8 mouse cellular contexts compared by ENCODE assay signal in genomic region chr15:103176874-103177421, GRCm38 (mm10). TPM values are rescaled to one million over a fixed set of nuclear protein-coding genes. Genes with fewer than 3 reads are reported as not detected.
DNase-seq lines count a peak whose midpoint lies in the region; ATAC-seq and TF ChIP-seq lines count a peak whose summit lies in the region.

No protein-coding gene starts in this region.

- H3K27ac ChIP-seq in CH12.LX (ENCODE audit: insufficient read depth, low read depth), result no peak overlapping the region
- H3K27ac ChIP-seq in forebrain, embryonic 15.5 days (replicated peaks), result no peak overlapping the region
- H3K27ac ChIP-seq in liver, embryonic 16.5 days (ENCODE audit: low read length), result no peak overlapping the region
- no peak overlapping the region for H3K27ac ChIP-seq in neural tube, embryonic 12.5 days
- H3K27ac ChIP-seq in stomach, embryonic 16.5 days (ENCODE audit: low read length), result no peak overlapping the region

- H3K4me1 ChIP-seq in CH12.LX (ENCODE audit: control insufficient read depth in 1 of 2, insufficient read depth in 2 of 2), result peaks cover 7 to 37% of the 10 kb centered on the region in 2 experiments
- peaks cover 8% of the 10 kb centered on the region for H3K4me1 ChIP-seq in forebrain, embryonic 15.5 days
- H3K4me1 ChIP-seq in liver, embryonic 16.5 days (ENCODE audit: control insufficient read depth, low read depth, low read length), result peaks cover 4% of the 10 kb centered on the region; the same call in 1 of the 2 replicates
- H3K4me1 ChIP-seq in neural tube, embryonic 12.5 days, result peaks cover 35% of the 10 kb centered on the region
- H3K4me1 ChIP-seq in stomach, embryonic 16.5 days (ENCODE audit: control insufficient read depth, insufficient read depth, low read length), result peaks cover 12% of the 10 kb centered on the region

- dilution Hi-C loops in CH12.LX (cut with MboI; ENCODE audit: extremely low pct_ligation_motif_present, extremely low pct_unique_long_range_greater_than_20kb, low sequenced_read_pairs), result loop anchor here (10.0 kb wide), 1 partner anchor 182 kb away; the partner anchor contains the start of genes Hoxc6 and Hoxc8

- no peak for TF ChIP-seq POLR2A in CH12.LX (IDR thresholded peaks at IDR 0.05; ENCODE audit: low read depth, low read length)

- no peak overlapping the region for H3K9ac ChIP-seq in CH12.LX (ENCODE audit: insufficient read depth, low read depth)
- no peak overlapping the region for H3K9ac ChIP-seq in forebrain, embryonic 15.5 days (replicated peaks)
- no peak overlapping the region for H3K9ac ChIP-seq in liver, embryonic 16.5 days (ENCODE audit: low read depth, low read length)
- no peak overlapping the region for H3K9ac ChIP-seq in neural tube, embryonic 12.5 days
- 0 out of 2 replicates have a peak overlapping the region, but pooled peaks have one; percentile 40 for H3K9ac ChIP-seq in stomach, embryonic 16.5 days (ENCODE audit: low read length)

- in situ Hi-C loops in CH12.LX (cut with MboI; ENCODE audit: low pct_ligation_motif_present, low pct_unique_long_range_greater_than_20kb, low sequenced_read_pairs), result loop anchor here (10.0 kb wide), 1 partner anchor 162 kb away; the partner anchor contains the start of gene Hoxc4

- 1% methylated on average over 18 of the region's 18 CpGs for WGBS in forebrain, embryonic 15.5 days
- 2% methylated on average over 18 of the region's 18 CpGs for WGBS in large intestine, adult 2 months
- 1% methylated on average over 18 of the region's 18 CpGs for WGBS in liver, embryonic 16.5 days (ENCODE audit: insufficient replicate concordance)
- WGBS in neural tube, embryonic 12.5 days, result 1% methylated on average over 18 of the region's 18 CpGs
- under 1% methylated on average over 18 of the region's 18 CpGs for WGBS in stomach, embryonic 16.5 days

- H3K79me2 ChIP-seq in CH12.LX (replicated peaks; ENCODE audit: control insufficient read depth, extremely low read depth, insufficient read depth, poor library complexity, severe bottlenecking), result no peaks in the 10 kb centered on the region

- H3K36me3 ChIP-seq in CH12.LX (replicated peaks in 1 of 2; ENCODE audit: control insufficient read depth in 1 of 2, insufficient read depth in 1 of 2, low read length in 1 of 2), result no peaks in the 10 kb centered on the region
- H3K36me3 ChIP-seq in forebrain, embryonic 15.5 days, result no peaks in the 10 kb centered on the region
- no peaks in the 10 kb centered on the region for H3K36me3 ChIP-seq in liver, embryonic 16.5 days (ENCODE audit: control insufficient read depth, insufficient read depth)
- H3K36me3 ChIP-seq in neural tube, embryonic 12.5 days, result no peaks in the 10 kb centered on the region
- no peaks in the 10 kb centered on the region for H3K36me3 ChIP-seq in stomach, embryonic 16.5 days (ENCODE audit: control insufficient read depth, insufficient read depth, low read length)

- DNase-seq in CH12.LX (ENCODE audit: extremely low read depth), result peak; percentile 87
- peak; percentile 90 to 94 for DNase-seq in heart, postnatal 14 days
- peak; percentile 59 for DNase-seq in large intestine, adult 2 months (ENCODE audit: low read depth, low spot score)

- peak; percentile 52 to 96 for TF ChIP-seq CTCF in CH12.LX (conservative IDR thresholded peaks at IDR 0.05 in 1 of 2, IDR thresholded peaks at IDR 0.05 in 1 of 2; ENCODE audit: low read depth in 2 of 2, low read length in 2 of 2)

- H3K4me3 ChIP-seq in CH12.LX (replicated peaks in 1 of 3; ENCODE audit: low read depth in 2 of 3, low read length in 2 of 3, poor library complexity in 1 of 3), result no peak overlapping the region
- no peak overlapping the region for H3K4me3 ChIP-seq in forebrain, embryonic 15.5 days
- H3K4me3 ChIP-seq in liver, embryonic 16.5 days (ENCODE audit: low read depth, low read length), result no peak overlapping the region
- H3K4me3 ChIP-seq in neural tube, embryonic 12.5 days, result no peak overlapping the region
- H3K4me3 ChIP-seq in stomach, embryonic 16.5 days (replicated peaks; ENCODE audit: low read length), result no peak overlapping the region

- no peak overlapping the region for H3K4me2 ChIP-seq in CH12.LX (ENCODE audit: insufficient read depth, low read depth, poor library complexity, severe bottlenecking)
- no peak overlapping the region for H3K4me2 ChIP-seq in forebrain, embryonic 15.5 days (replicated peaks)
- no peak overlapping the region for H3K4me2 ChIP-seq in liver, embryonic 16.5 days (ENCODE audit: low read depth, low read length)
- H3K4me2 ChIP-seq in neural tube, embryonic 12.5 days (replicated peaks), result peak overlapping the region; percentile 43
- H3K4me2 ChIP-seq in stomach, embryonic 16.5 days (ENCODE audit: low read depth, low read length), result peak overlapping the region; percentile 25

- intact Hi-C loops in heart, postnatal 14 days (cut with DNase I), result loop anchor here (5.0 kb wide), 1 partner anchor 420 kb away; no protein-coding TSS in a partner anchor

- peak; percentile 76 for ATAC-seq in cerebellum, adult (ENCODE audit: insufficient number of reproducible peaks, low FRiP score, low TSS enrichment)
- peak; percentile 79 for ATAC-seq in forebrain, embryonic 15.5 days (replicated peaks)
- peak; percentile 54; the same call in 1 of the 2 replicates for ATAC-seq in liver, embryonic 16.5 days (ENCODE audit: low read depth)
- peak; percentile 57 for ATAC-seq in neural tube, embryonic 12.5 days (ENCODE audit: low FRiP score, low read depth)
- peak; percentile 72; the same call in 1 of the 2 replicates for ATAC-seq in stomach, embryonic 16.5 days (ENCODE audit: insufficient read depth, low FRiP score)

- TF ChIP-seq RAD21 in CH12.LX (IDR thresholded peaks at IDR 0.05; ENCODE audit: low read depth, low read length), result peak; percentile 95

- TF ChIP-seq EP300 in CH12.LX (IDR thresholded peaks at IDR 0.05; ENCODE audit: low read length), result no peak

- H3K9me3 ChIP-seq in CH12.LX (replicated peaks; ENCODE audit: low read length), result no peaks in the 10 kb centered on the region
- no peaks in the 10 kb centered on the region for H3K9me3 ChIP-seq in forebrain, embryonic 15.5 days
- H3K9me3 ChIP-seq in liver, embryonic 16.5 days (replicated peaks; ENCODE audit: control insufficient read depth, low read length), result no peaks in the 10 kb centered on the region
- no peaks in the 10 kb centered on the region for H3K9me3 ChIP-seq in neural tube, embryonic 12.5 days
- H3K9me3 ChIP-seq in stomach, embryonic 16.5 days (replicated peaks; ENCODE audit: control insufficient read depth, low read length), result no peaks in the 10 kb centered on the region

- H3K27me3 ChIP-seq in CH12.LX (replicated peaks), result peaks cover 87% of the 10 kb centered on the region
- peaks cover 99% of the 10 kb centered on the region for H3K27me3 ChIP-seq in forebrain, embryonic 15.5 days
- peaks cover 76% of the 10 kb centered on the region for H3K27me3 ChIP-seq in liver, embryonic 16.5 days (ENCODE audit: control insufficient read depth, insufficient read depth, low read depth, low read length)
- H3K27me3 ChIP-seq in neural tube, embryonic 12.5 days (replicated peaks), result peaks cover 7% of the 10 kb centered on the region; the same call in 1 of the 2 replicates
- peaks cover 50% of the 10 kb centered on the region for H3K27me3 ChIP-seq in stomach, embryonic 16.5 days (ENCODE audit: control insufficient read depth, insufficient read depth, low read length)

TF ChIP-seq in CH12.LX, 34 proteins besides CTCF, POLR2A, EP300 and RAD21:
- TF ChIP-seq MAFK (IDR thresholded peaks at IDR 0.05; ENCODE audit: insufficient replicate concordance, low read length) (peak; percentile 56), IRF4 (IDR thresholded peaks at IDR 0.05; ENCODE audit: low read depth, low read length) (peak; percentile 31; the same call in 1 of the 2 replicates), NELFE (IDR thresholded peaks at IDR 0.05; ENCODE audit: low read depth, low read length) (peak; percentile 20; the same call in 1 of the 2 replicates), BHLHE40 (IDR thresholded peaks at IDR 0.05; ENCODE audit: low read depth, low read length) (peak; percentile 62), SMC3 (IDR thresholded peaks at IDR 0.05; ENCODE audit: low read depth, low read length) (peak; percentile 96), MAX (IDR thresholded peaks at IDR 0.05; ENCODE audit: low read length) (peak; percentile 52; the same call in 1 of the 2 replicates), CHD2 (IDR thresholded peaks at IDR 0.05; ENCODE audit: low read length) (no peak), MAZ (IDR thresholded peaks at IDR 0.05; ENCODE audit: low read depth, low read length) (no peak), ZC3H11A (IDR thresholded peaks at IDR 0.05; ENCODE audit: low read depth, low read length) (peak; percentile 77), NRF1 (IDR thresholded peaks at IDR 0.05; ENCODE audit: low read depth, low read length) (0 out of 2 replicates have a peak, but pooled peaks have one; percentile 35), ZNF384 (IDR thresholded peaks at IDR 0.05; ENCODE audit: low read depth, low read length) (no peak)

RNA-seq across cellular contexts. Expression of gene Smug1, which starts 10.1 kb away (rescaled TPM):
- total RNA-seq in CH12.LX (2012; rRNA removed) (7.3 and 7.8 TPM in 2 replicates), CH12.LX (2014; rRNA removed) (9.5 and 9.8 TPM in 2 replicates)
- polyA plus RNA-seq in CH12.LX (2012; ENCODE audit: insufficient read length, low read depth), result 6.1 and 7.3 TPM in 2 replicates
- polyA plus RNA-seq in forebrain, embryonic 15.5 days (2015; fragmentation: Nextera tagmentation; extraction: Ambion mirVana), result 24.7 and 26.8 TPM in 2 replicates
- total RNA-seq in heart, postnatal 14 days (2021), result 10 to 100 TPM; 13.5 to 14.0 TPM
- polyA plus RNA-seq in large intestine, adult 2 months (2012; rRNA removed), result 12.5 and 19.8 TPM in 2 replicates
- 5.1 and 5.8 TPM in 2 replicates for polyA plus RNA-seq in liver, embryonic 16.5 days (2015; fragmentation: Nextera tagmentation; extraction: Ambion mirVana)
- polyA plus RNA-seq in neural tube, embryonic 12.5 days (2016; fragmentation: Nextera tagmentation; extraction: Ambion mirVana), result 66.6 and 68.0 TPM in 2 replicates
- polyA plus RNA-seq in stomach, embryonic 16.5 days (2015; fragmentation: Nextera tagmentation; extraction: Ambion mirVana), result 20.1 and 21.1 TPM in 2 replicates

Comparison
In these comparisons a context has a peak if more than half of its experiments do, and no peak if none do; other contexts are left out.
1. H3K4me2 ChIP-seq: peak in neural tube, embryonic 12.5 days (single experiment) and stomach, embryonic 16.5 days (single experiment); none in CH12.LX (single experiment), forebrain, embryonic 15.5 days (single experiment) and liver, embryonic 16.5 days (single experiment).
2. Peak in every context shown above with its lines, with median percentiles within 50 percentile points of each other: DNase-seq and ATAC-seq.